Mouse (Mus musculus) adrenal gland, postnatal 36 days (tissue): ENCODE measurements around the gene Ndufb6. TPM values are rescaled to one million over a fixed set of nuclear protein-coding genes. Genes with fewer than 3 reads are reported as not detected.

Source experiments
- total RNA-seq, 2 experiments: library from RNA; stranded (reverse); gene quantifications; 2 replicates each; pipeline ENCODE4 v1.2.3; 2021

The Ndufb6 gene
- total RNA-seq, 2 experiments from 2014 or later: 253 to 277 TPM

Other genes starting within 250 kb of the Ndufb6 start
- gene Aco1, start 136.3 kb downstream of the Ndufb6 start, total RNA-seq: 100 to 1,000 TPM; 112 to 173 TPM
- 10 to 100 TPM; 25.9 to 39.6 TPM for gene Ddx58, start 39.6 kb downstream of the Ndufb6 start, total RNA-seq
- 10 to 100 TPM; 41.9 to 57.3 TPM for gene Smim27, start 9.8 kb downstream of the Ndufb6 start, total RNA-seq
- 10 to 100 TPM; 29.6 to 32.0 TPM for gene Topors, start 9.6 kb downstream of the Ndufb6 start, total RNA-seq
- gene Tmem215, start 192.8 kb upstream of the Ndufb6 start, total RNA-seq: not detected